Mouse (Mus musculus) cerebellum, postnatal 4 days (tissue): ENCODE results near the gene Zfp599.

Experiments
- DNase-seq, 2 experiments: peaks; one replicate each; pipeline ENCODE4 v3.0.0; 2022; ENCODE audit warnings: low spot score in 2 of 2, mixed read lengths in 1 of 2

The Zfp599 gene

GRCm38 (mm10) chr9:22224536-22225503 is 34.9 kb downstream of the Zfp599 start:
- DNase-seq: peak in 1 of 2 experiments; percentile 28

GRCm38 (mm10) chr9:22224066-22224465 is 35.6 kb downstream of the Zfp599 start:
- DNase-seq: no peak

- DNase-seq: no peak
Observed at GRCm38 (mm10) chr9:22217858-22218493, 41.7 kb downstream of the Zfp599 start.

- no peak for DNase-seq
Observed at GRCm38 (mm10) chr9:22216705-22217104, 43.0 kb downstream of the Zfp599 start.

- no peak for DNase-seq
Observed at GRCm38 (mm10) chr9:22214549-22214948, 45.1 kb downstream of the Zfp599 start.

- no peak for DNase-seq
Observed at GRCm38 (mm10) chr9:22213785-22214194, 45.9 kb downstream of the Zfp599 start.
